Mouse (Mus musculus) midbrain, embryonic 16.5 days (tissue): ENCODE results near the gene Ssc4d. TPM values are rescaled to one million over a fixed set of nuclear protein-coding genes. Genes with fewer than 3 reads are reported as not detected.

Experiments used
- ATAC-seq: fragments of 200-750 bp; cut with Nextera tagmentation; 2 replicates; pipeline ENCODE4 v1.8.0; 2017; ENCODE audit warnings: moderate TSS enrichment
- H3K27ac ChIP-seq: fragments of 300-500 bp; sonication (generic); 2 replicates; pipeline ENCODE4 v1.5.1; 2014; ENCODE audit warnings: mild to moderate bottlenecking, low read length, mixed read lengths
- H3K27me3 ChIP-seq: fragments of 300-500 bp; sonication (generic); 2 replicates; pipeline ENCODE4 v1.6.1; 2014; ENCODE audit warnings: low read depth, low read length, mixed read lengths; ENCODE audit not compliant: control insufficient read depth, insufficient read depth
- H3K36me3 ChIP-seq: fragments of 300-500 bp; sonication (generic); 2 replicates; pipeline ENCODE4 v1.6.1; 2014; ENCODE audit warnings: mild to moderate bottlenecking, low read length, moderate library complexity, mixed read lengths; ENCODE audit not compliant: control insufficient read depth, insufficient read depth
- H3K4me1 ChIP-seq: fragments of 300-500 bp; sonication (generic); 2 replicates; pipeline ENCODE4 v1.6.1; 2014; ENCODE audit warnings: mild to moderate bottlenecking, low read length, mixed read lengths; ENCODE audit not compliant: control insufficient read depth, insufficient read depth
- H3K4me2 ChIP-seq: fragments of 300-500 bp; sonication (generic); 2 replicates; pipeline ENCODE4 v1.6.1; 2014; ENCODE audit warnings: mild to moderate bottlenecking, low read length, mixed read lengths
- H3K4me3 ChIP-seq: fragments of 300-500 bp; sonication (generic); 2 replicates; pipeline ENCODE4 v1.5.1; 2014; ENCODE audit warnings: low read depth, mild to moderate bottlenecking, low read length, moderate library complexity, mixed read lengths
- H3K9ac ChIP-seq: fragments of 300-500 bp; sonication (generic); 2 replicates; pipeline ENCODE4 v1.6.1; 2014; ENCODE audit warnings: low read depth, low read length, mixed read lengths
- H3K9me3 ChIP-seq: fragments of 300-500 bp; sonication (generic); replicated peaks from 2 replicates; pipeline ENCODE4 v1.6.1; 2014; ENCODE audit warnings: mild to moderate bottlenecking, low read length, mixed read lengths; ENCODE audit not compliant: control insufficient read depth, poor library complexity, severe bottlenecking
- WGBS: fragments of 180-500 bp; shearing (Covaris S2); extraction: QIAGEN DNeasy Blood & Tissue Kit; methylation state at CpG from one replicate; pipeline ENCODE4 v1.1.7; 2014; 5-methylcytosine and 5-hydroxymethylcytosine counted together
- polyA plus RNA-seq: library from polyadenylated mRNA; unstranded; fragments of >200 nt; fragmentation: Nextera tagmentation; extraction: Ambion mirVana; gene quantifications from 2 replicates; pipeline ENCODE4 v1.2.1, GENCODE M21; 2015

Gene Ssc4d
- polyA plus RNA-seq, 1 experiment from 2014 or later: 1.8 TPM

DNA sequence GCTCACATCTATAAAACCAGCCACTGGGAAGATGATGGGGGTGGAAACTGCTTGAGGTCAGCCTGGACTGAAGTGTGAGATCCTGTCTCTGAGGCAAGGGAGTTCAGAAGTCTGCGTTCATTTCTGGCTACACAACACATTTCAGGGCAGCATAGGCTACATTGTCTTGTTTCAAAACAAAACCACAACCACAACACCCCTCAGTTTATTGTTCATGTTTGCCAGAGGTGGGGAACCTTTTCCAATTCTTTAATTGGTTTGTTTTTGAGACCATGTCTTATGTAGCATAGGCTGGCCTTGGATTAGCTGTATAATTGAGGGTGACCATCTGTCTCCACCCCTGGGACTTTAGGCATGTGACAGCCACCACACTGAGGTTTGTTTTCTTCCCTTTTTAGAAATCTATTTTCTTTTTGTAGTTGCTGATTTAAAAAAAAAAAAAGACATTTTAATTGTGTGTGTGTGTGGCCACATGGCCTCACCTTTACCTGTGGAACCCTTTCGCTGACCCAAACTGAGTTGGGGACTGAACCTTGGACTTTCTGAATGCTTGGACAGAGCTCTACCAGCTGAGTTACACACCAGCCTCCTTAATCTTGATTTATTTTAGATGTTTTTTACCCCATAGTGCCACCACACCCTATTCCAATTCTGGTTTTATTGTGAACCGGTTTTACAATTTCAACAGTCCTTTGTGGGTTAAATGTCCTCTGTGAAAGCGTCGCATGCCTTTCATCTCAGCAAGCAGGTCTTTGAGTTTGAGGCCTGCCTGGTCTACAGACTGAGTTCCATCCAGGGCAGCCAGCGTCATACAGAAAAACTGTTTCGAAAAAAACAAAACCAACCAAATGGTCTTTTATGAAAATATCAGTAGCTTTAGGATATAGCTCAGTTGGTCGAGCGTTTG lies 17.8 kb downstream of the Ssc4d start:
- no peak for ATAC-seq
- peak overlapping the region; percentile 87 for H3K27ac ChIP-seq
- H3K27me3 ChIP-seq: no peaks in the 10 kb centered on the region
- H3K4me1 ChIP-seq: peaks cover 12% of the 10 kb centered on the region; the same call in 1 of the 2 replicates
- H3K4me2 ChIP-seq: peak overlapping the region; percentile 61
- H3K36me3 ChIP-seq: no peaks in the 10 kb centered on the region
- WGBS: 81% methylated on average over 9 of the region's 9 CpGs
- H3K9me3 ChIP-seq: no peaks in the 10 kb centered on the region
- H3K9ac ChIP-seq: peak overlapping the region; percentile 58
- peak overlapping the region; percentile 34; the same call in 1 of the 2 replicates for H3K4me3 ChIP-seq

- Histone ChIP-seq H3K27ac (no peak overlapping the region), H3K4me2 (no peak overlapping the region), H3K4me1 (peaks cover 7% of the 10 kb centered on the region; the same call in 1 of the 2 replicates), H3K9ac (no peak overlapping the region), H3K4me3 (no peak overlapping the region), H3K27me3 (no peaks in the 10 kb centered on the region), H3K9me3 (no peaks in the 10 kb centered on the region), H3K36me3 (no peaks in the 10 kb centered on the region)
- no peak for ATAC-seq
- WGBS: 97% methylated on average over 2 of the region's 2 CpGs
Observed at GRCm38 (mm10) chr5:135952830-135953229, 21.5 kb downstream of the Ssc4d start.

DNA sequence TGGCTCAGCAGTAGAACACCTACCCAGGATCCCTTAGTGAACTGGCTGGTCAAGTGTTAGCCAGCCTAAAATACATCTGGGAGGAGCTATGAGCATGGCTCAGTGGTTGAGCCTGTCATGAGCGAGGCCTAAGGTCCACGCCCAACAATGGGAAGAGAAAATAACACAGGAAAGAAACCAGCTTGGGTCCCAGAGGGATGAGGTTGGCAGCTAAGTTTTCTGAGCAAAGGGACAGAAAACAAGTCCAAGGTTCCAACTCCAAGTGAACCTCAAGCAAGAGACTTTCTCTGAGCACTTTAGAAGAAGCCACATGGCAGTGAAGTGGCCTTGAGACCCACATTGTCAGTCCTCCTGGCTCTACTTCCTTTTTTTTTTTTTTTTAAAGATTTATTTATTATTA lies 22.7 kb downstream of the Ssc4d start:
- ATAC-seq: no peak
- WGBS: 91% methylated on average over 2 of the region's 2 CpGs
- peaks cover 1% of the 10 kb centered on the region; the same call in 1 of the 2 replicates for H3K4me1 ChIP-seq

DNA sequence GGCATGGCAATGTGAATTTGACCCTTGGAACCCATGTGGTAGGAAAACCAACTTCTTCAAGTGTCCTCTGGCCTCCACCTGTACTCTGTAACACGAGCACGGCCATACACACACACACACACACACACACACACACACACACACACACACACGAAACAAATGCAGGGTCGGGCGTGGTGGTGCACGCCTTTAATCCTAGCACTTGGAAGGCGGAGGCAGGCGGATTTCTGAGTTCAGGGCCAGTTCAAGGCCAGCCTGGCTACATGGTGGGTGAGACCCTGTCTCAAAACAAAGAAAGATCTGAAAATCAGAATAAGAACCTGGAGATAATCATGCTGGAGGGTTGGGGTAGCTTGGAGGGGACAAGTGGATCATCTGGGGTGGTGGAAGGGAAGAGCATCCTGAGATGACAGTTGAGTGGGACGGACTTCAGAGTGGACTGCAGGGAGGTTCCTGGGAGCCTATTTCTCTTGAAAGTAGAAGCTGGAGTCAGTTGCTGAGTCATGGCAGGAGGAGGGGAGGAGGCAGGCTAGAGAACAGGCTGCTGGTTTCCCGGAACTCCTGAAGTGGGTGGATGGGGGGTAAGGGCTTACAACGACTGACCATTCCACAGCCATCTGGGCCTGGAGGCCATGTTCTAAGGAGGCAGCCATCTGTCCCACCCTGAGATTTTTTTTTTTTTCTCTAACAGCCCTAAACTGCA lies 23.5 kb downstream of the Ssc4d start:
- no peak overlapping the region for H3K4me3 ChIP-seq
- ATAC-seq: no peak
- H3K27me3 ChIP-seq: no peaks in the 10 kb centered on the region
- no peaks in the 10 kb centered on the region for H3K36me3 ChIP-seq
- H3K4me1 ChIP-seq: peaks cover 2% of the 10 kb centered on the region; the same call in 1 of the 2 replicates
- no peaks in the 10 kb centered on the region for H3K9me3 ChIP-seq
- 90% methylated on average over 11 of the region's 11 CpGs for WGBS
- no peak overlapping the region for H3K9ac ChIP-seq
- no peak overlapping the region for H3K4me2 ChIP-seq
- H3K27ac ChIP-seq: no peak overlapping the region

More for the DNA sequence above, 22.7 kb downstream of the Ssc4d start:
- no peak overlapping the region for H3K4me2 ChIP-seq
- H3K27ac ChIP-seq: no peak overlapping the region
- no peaks in the 10 kb centered on the region for H3K36me3 ChIP-seq
- no peaks in the 10 kb centered on the region for H3K27me3 ChIP-seq
- no peaks in the 10 kb centered on the region for H3K9me3 ChIP-seq
- H3K9ac ChIP-seq: no peak overlapping the region
- no peak overlapping the region for H3K4me3 ChIP-seq

GRCm38 (mm10) chr5:135946621-135947020 lies 27.7 kb downstream of the Ssc4d start:
- Histone ChIP-seq H3K4me2 (no peak overlapping the region), H3K36me3 (no peaks in the 10 kb centered on the region), H3K27me3 (no peaks in the 10 kb centered on the region), H3K4me3 (no peak overlapping the region), H3K9me3 (no peaks in the 10 kb centered on the region), H3K9ac (no peak overlapping the region), H3K4me1 (peaks cover 5% of the 10 kb centered on the region; the same call in 1 of the 2 replicates), H3K27ac (no peak overlapping the region)
- no peak for ATAC-seq
- WGBS: 72% methylated on average over 5 of the region's 5 CpGs

DNA sequence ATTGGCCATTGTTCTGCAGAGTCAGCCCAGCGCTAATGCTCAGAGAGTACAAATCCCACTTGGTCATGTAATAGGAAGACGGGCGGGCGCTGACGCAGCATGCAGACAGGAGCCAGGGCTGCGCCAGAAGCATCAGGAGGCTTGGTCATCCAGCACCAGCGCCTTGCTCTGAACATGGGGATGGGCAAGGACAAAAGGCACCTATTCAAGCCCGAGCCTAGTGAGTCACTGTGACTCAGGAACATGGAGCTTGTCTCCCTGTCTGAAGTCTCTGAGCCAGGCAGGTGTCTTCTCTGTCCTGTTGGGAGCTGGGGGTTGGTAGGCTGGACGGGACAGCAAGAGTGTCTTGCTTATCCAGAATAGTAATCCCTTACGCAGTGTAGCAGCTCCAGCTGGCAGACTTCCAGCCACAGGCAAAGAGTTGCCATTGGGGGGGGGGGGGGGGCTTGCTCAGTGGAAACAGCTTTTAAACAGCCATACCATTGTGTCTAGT lies 28.4 kb downstream of the Ssc4d start:
- Histone ChIP-seq H3K36me3 (no peaks in the 10 kb centered on the region), H3K4me3 (no peak overlapping the region), H3K9ac (peak overlapping the region; percentile 41; the same call in 1 of the 2 replicates), H3K9me3 (no peaks in the 10 kb centered on the region), H3K4me1 (peaks cover 5% of the 10 kb centered on the region; the same call in 1 of the 2 replicates), H3K27ac (no peak overlapping the region), H3K4me2 (peak overlapping the region; percentile 33), H3K27me3 (no peaks in the 10 kb centered on the region)
- 38% methylated on average over 10 of the region's 10 CpGs for WGBS
- no peak for ATAC-seq

DNA sequence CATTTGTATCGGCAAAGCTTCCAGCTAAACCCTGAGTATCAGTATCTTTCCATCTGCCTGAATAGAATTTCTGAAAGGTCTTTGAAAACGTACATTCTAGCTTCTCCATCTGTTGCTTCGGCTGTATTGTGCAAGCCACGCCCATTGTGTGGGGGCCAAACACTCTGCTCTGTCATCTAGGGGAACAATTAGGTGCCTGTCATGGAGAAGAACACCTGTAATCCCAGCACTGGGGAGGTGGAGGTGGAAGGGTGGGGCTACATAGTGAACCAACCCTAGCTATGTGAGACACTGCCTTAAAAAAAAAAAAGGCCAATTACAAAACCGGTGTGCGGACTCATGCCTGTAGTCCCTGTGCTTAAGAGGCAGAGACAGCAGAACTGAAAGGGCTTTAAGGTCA lies 31.6 kb downstream of the Ssc4d start:
- H3K36me3 ChIP-seq: no peaks in the 10 kb centered on the region
- H3K27me3 ChIP-seq: no peaks in the 10 kb centered on the region
- H3K9ac ChIP-seq: no peak overlapping the region
- peaks cover 5% of the 10 kb centered on the region; the same call in 1 of the 2 replicates for H3K4me1 ChIP-seq
- WGBS: 70% methylated on average over 6 of the region's 6 CpGs
- H3K9me3 ChIP-seq: no peaks in the 10 kb centered on the region
- H3K4me2 ChIP-seq: no peak overlapping the region
- H3K27ac ChIP-seq: no peak overlapping the region
- no peak for ATAC-seq
- H3K4me3 ChIP-seq: no peak overlapping the region

- H3K27me3 ChIP-seq: no peaks in the 10 kb centered on the region
Observed at GRCm38 (mm10) chr5:135940587-135940986, 33.7 kb downstream of the Ssc4d start.

More at GRCm38 (mm10) chr5:135940587-135940986, 33.7 kb downstream of the Ssc4d start:
- no peak overlapping the region for H3K4me3 ChIP-seq
- no peaks in the 10 kb centered on the region for H3K4me1 ChIP-seq
- no peak overlapping the region for H3K27ac ChIP-seq
- H3K4me2 ChIP-seq: no peak overlapping the region
- no peak for ATAC-seq
- no peak overlapping the region for H3K9ac ChIP-seq
- 60% methylated on average over 5 of the region's 5 CpGs for WGBS
- no peaks in the 10 kb centered on the region for H3K9me3 ChIP-seq
- H3K36me3 ChIP-seq: no peaks in the 10 kb centered on the region
